Mouse (Mus musculus): ENCODE measurements at regions not wholly inside any gene's neighbourhood (a gene's known extent, or its start where the extent isn't known, plus 50 kb on each side); places are given as distances from the start of the nearest gene placed in this dataset.

- no peak for ATAC-seq
- TF ChIP-seq CTCF (IDR thresholded peaks at IDR 0.05; ENCODE audit: low read depth), result no peak
- Histone ChIP-seq H3K27me3 (replicated peaks; ENCODE audit: control insufficient read depth, insufficient read depth, low read length) (no peaks in the 10 kb centered on the region), H3K36me3 (ENCODE audit: control insufficient read depth, insufficient read depth) (no peaks in the 10 kb centered on the region), H3K4me2 (replicated peaks; ENCODE audit: low read depth) (no peak overlapping the region), H3K27ac (ENCODE audit: low read depth, low read length) (no peak overlapping the region), H3K9ac (ENCODE audit: low read depth, low read length) (no peak overlapping the region), H3K9me3 (ENCODE audit: control insufficient read depth) (no peaks in the 10 kb centered on the region), H3K4me1 (replicated peaks; ENCODE audit: control insufficient read depth, insufficient read depth, low read length) (no peaks in the 10 kb centered on the region), H3K4me3 (ENCODE audit: low read depth, low read length) (no peak overlapping the region)
- 30% methylated on average over 2 of the region's 2 CpGs for WGBS
Measured at GRCm38 (mm10) chr3:149920206-149920605, 929.9 kb upstream of the Adgrl2 start.

- no peaks in the 10 kb centered on the region for H3K36me3 ChIP-seq (ENCODE audit: control insufficient read depth, insufficient read depth)
- H3K4me2 ChIP-seq (replicated peaks; ENCODE audit: low read depth), result no peak overlapping the region
- H3K9ac ChIP-seq (ENCODE audit: low read depth, low read length), result no peak overlapping the region
- no peak for TF ChIP-seq CTCF (IDR thresholded peaks at IDR 0.05; ENCODE audit: low read depth)
- H3K27ac ChIP-seq (ENCODE audit: low read depth, low read length), result no peak overlapping the region
- 75% methylated on average over 5 of the region's 5 CpGs for WGBS
- H3K4me1 ChIP-seq (replicated peaks; ENCODE audit: control insufficient read depth, insufficient read depth, low read length), result no peaks in the 10 kb centered on the region
- no peak for ATAC-seq
- H3K4me3 ChIP-seq (ENCODE audit: low read depth, low read length), result no peak overlapping the region
- no peaks in the 10 kb centered on the region for H3K9me3 ChIP-seq (ENCODE audit: control insufficient read depth)
- H3K27me3 ChIP-seq (replicated peaks; ENCODE audit: control insufficient read depth, insufficient read depth, low read length), result no peaks in the 10 kb centered on the region
Measured at GRCm38 (mm10) chr3:149918201-149918600, 927.8 kb upstream of the Adgrl2 start.

DNA sequence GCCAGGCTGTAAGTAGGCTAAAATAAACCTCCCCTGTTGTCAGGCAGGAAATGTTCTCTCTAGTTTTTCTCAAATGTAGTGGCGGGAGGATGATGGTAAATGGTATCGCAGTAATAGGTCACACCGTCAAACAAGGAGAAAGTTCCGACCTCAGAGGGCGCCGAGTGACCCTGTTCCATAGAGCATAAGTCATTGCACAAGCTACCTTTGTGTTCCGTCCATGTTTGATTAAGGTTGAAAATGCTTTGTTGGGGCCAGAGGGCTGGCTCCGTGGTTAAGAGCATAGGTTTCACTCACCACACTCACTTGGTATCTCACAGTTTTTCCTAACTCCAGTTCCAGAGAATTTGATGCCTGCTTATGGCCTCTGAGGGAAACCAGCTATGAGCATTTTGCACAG, 920.4 kb upstream of the Adgrl2 start:
- ATAC-seq, result no peak
- Histone ChIP-seq H3K4me3 (ENCODE audit: low read depth, low read length) (no peak overlapping the region), H3K27me3 (replicated peaks; ENCODE audit: control insufficient read depth, insufficient read depth, low read length) (no peaks in the 10 kb centered on the region), H3K4me2 (replicated peaks; ENCODE audit: low read depth) (no peak overlapping the region), H3K36me3 (ENCODE audit: control insufficient read depth, insufficient read depth) (no peaks in the 10 kb centered on the region), H3K9me3 (ENCODE audit: control insufficient read depth) (no peaks in the 10 kb centered on the region), H3K9ac (ENCODE audit: low read depth, low read length) (no peak overlapping the region), H3K27ac (ENCODE audit: low read depth, low read length) (no peak overlapping the region), H3K4me1 (replicated peaks; ENCODE audit: control insufficient read depth, insufficient read depth, low read length) (no peaks in the 10 kb centered on the region)
- WGBS, result 81% methylated on average over 8 of the region's 8 CpGs
- TF ChIP-seq CTCF (IDR thresholded peaks at IDR 0.05; ENCODE audit: low read depth), result no peak

- no peaks in the 10 kb centered on the region for H3K9me3 ChIP-seq (ENCODE audit: control insufficient read depth)
- TF ChIP-seq CTCF (IDR thresholded peaks at IDR 0.05; ENCODE audit: low read depth), result no peak
- no peak overlapping the region for H3K4me3 ChIP-seq (ENCODE audit: low read depth, low read length)
- no peaks in the 10 kb centered on the region for H3K27me3 ChIP-seq (replicated peaks; ENCODE audit: control insufficient read depth, insufficient read depth, low read length)
- ATAC-seq, result no peak
- H3K36me3 ChIP-seq (ENCODE audit: control insufficient read depth, insufficient read depth), result no peaks in the 10 kb centered on the region
- WGBS, result 74% methylated on average over 5 of the region's 5 CpGs
- no peak overlapping the region for H3K27ac ChIP-seq (ENCODE audit: low read depth, low read length)
- no peaks in the 10 kb centered on the region for H3K4me1 ChIP-seq (replicated peaks; ENCODE audit: control insufficient read depth, insufficient read depth, low read length)
- no peak overlapping the region for H3K4me2 ChIP-seq (replicated peaks; ENCODE audit: low read depth)
- no peak overlapping the region for H3K9ac ChIP-seq (ENCODE audit: low read depth, low read length)
Measured at GRCm38 (mm10) chr3:149901783-149902182, 911.4 kb upstream of the Adgrl2 start.

- H3K4me2 ChIP-seq (replicated peaks; ENCODE audit: low read depth), result no peak overlapping the region
- no peak for TF ChIP-seq CTCF (IDR thresholded peaks at IDR 0.05; ENCODE audit: low read depth)
- no peak overlapping the region for H3K27ac ChIP-seq (ENCODE audit: low read depth, low read length)
- no peaks in the 10 kb centered on the region for H3K36me3 ChIP-seq (ENCODE audit: control insufficient read depth, insufficient read depth)
- no peak for ATAC-seq
- H3K9ac ChIP-seq (ENCODE audit: low read depth, low read length), result no peak overlapping the region
- H3K4me1 ChIP-seq (replicated peaks; ENCODE audit: control insufficient read depth, insufficient read depth, low read length), result no peaks in the 10 kb centered on the region
- H3K27me3 ChIP-seq (replicated peaks; ENCODE audit: control insufficient read depth, insufficient read depth, low read length), result no peaks in the 10 kb centered on the region
- H3K4me3 ChIP-seq (ENCODE audit: low read depth, low read length), result no peak overlapping the region
- H3K9me3 ChIP-seq (ENCODE audit: control insufficient read depth), result no peaks in the 10 kb centered on the region
- WGBS, result 70% methylated on average over 1 of the region's 1 CpGs
Measured at GRCm38 (mm10) chr3:149876553-149876952, 886.2 kb upstream of the Adgrl2 start.

DNA sequence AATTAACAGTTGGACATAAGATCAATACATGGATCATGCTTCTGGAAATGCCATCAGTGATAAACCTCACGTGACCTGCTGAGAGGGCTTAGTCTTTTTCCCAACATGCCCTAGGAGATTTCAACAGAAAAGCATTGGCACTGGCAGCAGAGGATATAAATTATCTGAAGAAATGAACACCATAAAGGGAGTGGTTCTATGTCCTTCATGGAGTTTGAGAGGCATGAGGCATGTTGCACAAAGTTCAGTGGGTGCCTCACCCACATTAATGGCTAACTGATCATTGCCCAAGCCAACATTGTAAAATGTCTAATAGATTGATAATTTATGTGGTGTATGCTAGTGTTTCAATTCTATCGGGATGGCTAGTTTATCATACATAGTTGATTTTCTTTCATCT, 875.6 kb upstream of the Adgrl2 start:
- WGBS, result 51% methylated on average over 2 of the region's 2 CpGs
- TF ChIP-seq CTCF (IDR thresholded peaks at IDR 0.05; ENCODE audit: low read depth), result no peak
- no peaks in the 10 kb centered on the region for H3K4me1 ChIP-seq (replicated peaks; ENCODE audit: control insufficient read depth, insufficient read depth, low read length)
- ATAC-seq, result 0 out of 2 replicates have a peak, but pooled peaks have one; percentile 33
- no peak overlapping the region for H3K4me2 ChIP-seq (replicated peaks; ENCODE audit: low read depth)
- H3K27me3 ChIP-seq (replicated peaks; ENCODE audit: control insufficient read depth, insufficient read depth, low read length), result no peaks in the 10 kb centered on the region
- H3K9ac ChIP-seq (ENCODE audit: low read depth, low read length), result no peak overlapping the region
- H3K36me3 ChIP-seq (ENCODE audit: control insufficient read depth, insufficient read depth), result no peaks in the 10 kb centered on the region
- H3K27ac ChIP-seq (ENCODE audit: low read depth, low read length), result no peak overlapping the region
- no peaks in the 10 kb centered on the region for H3K9me3 ChIP-seq (ENCODE audit: control insufficient read depth)
- H3K4me3 ChIP-seq (ENCODE audit: low read depth, low read length), result no peak overlapping the region

- Histone ChIP-seq H3K9ac (ENCODE audit: low read depth, low read length) (no peak overlapping the region), H3K4me3 (ENCODE audit: low read depth, low read length) (no peak overlapping the region), H3K27ac (ENCODE audit: low read depth, low read length) (no peak overlapping the region), H3K36me3 (ENCODE audit: control insufficient read depth, insufficient read depth) (no peaks in the 10 kb centered on the region), H3K4me2 (replicated peaks; ENCODE audit: low read depth) (no peak overlapping the region), H3K4me1 (replicated peaks; ENCODE audit: control insufficient read depth, insufficient read depth, low read length) (peaks cover 5% of the 10 kb centered on the region; the same call in 1 of the 2 replicates), H3K9me3 (ENCODE audit: control insufficient read depth) (no peaks in the 10 kb centered on the region), H3K27me3 (replicated peaks; ENCODE audit: control insufficient read depth, insufficient read depth, low read length) (no peaks in the 10 kb centered on the region; the same call in 1 of the 2 replicates)
- 47% methylated on average over 7 of the region's 7 CpGs for WGBS
- no peak for TF ChIP-seq CTCF (IDR thresholded peaks at IDR 0.05; ENCODE audit: low read depth)
- ATAC-seq, result no peak
Measured at GRCm38 (mm10) chr3:149846941-149847539, 856.7 kb upstream of the Adgrl2 start.

Data from intestine, postnatal 0 days (tissue).